Mouse (Mus musculus): ENCODE results near the gene Cmklr1. TPM values are rescaled to one million over a fixed set of nuclear protein-coding genes. Genes with fewer than 3 reads are reported as not detected.
A peak's percentile ranks its signal among the peaks of the same experiment; 100 is the strongest.

Cmklr1 gene
- polyA plus RNA-seq (2015; fragmentation: Nextera tagmentation; extraction: Ambion mirVana): 3.6 and 3.7 TPM in 2 replicates

- 0 out of 2 replicates have a peak, but pooled peaks have one; percentile 45 for ATAC-seq (ENCODE audit: low FRiP score, low read depth)
Observed at GRCm38 (mm10) chr5:113650035-113650865, at the start of gene Cmklr1. Cmklr1 (minus strand) TSS chr5:113650426.

GRCm38 (mm10) chr5:113694415-113694814, 44.2 kb upstream of the Cmklr1 start:
- Histone ChIP-seq H3K4me3 (no peak overlapping the region), H3K27me3 (no peaks in the 10 kb centered on the region), H3K36me3 (no peaks in the 10 kb centered on the region), H3K4me2 (replicated peaks) (peak overlapping the region; percentile 52), H3K27ac (peak overlapping the region; percentile 95; the same call in 1 of the 2 replicates), H3K9me3 (peaks cover 4% of the 10 kb centered on the region; the same call in 1 of the 2 replicates), H3K4me1 (peaks cover 34% of the 10 kb centered on the region), H3K9ac (no peak overlapping the region)
- peak; percentile 88 for ATAC-seq (ENCODE audit: low FRiP score, low read depth)
- 6% methylated on average over 5 of the region's 5 CpGs for WGBS

More at GRCm38 (mm10) chr5:113650035-113650865, at the start of gene Cmklr1:
- Histone ChIP-seq H3K4me1 (peaks cover 25% of the 10 kb centered on the region), H3K36me3 (no peaks in the 10 kb centered on the region), H3K27me3 (peaks cover 3% of the 10 kb centered on the region; the same call in 1 of the 2 replicates), H3K9me3 (no peaks in the 10 kb centered on the region), H3K4me2 (replicated peaks) (peak within 1 kb of the TSS; percentile 65), H3K4me3 (peak within 1 kb of the TSS; percentile 38), H3K27ac (peak within 1 kb of the TSS; percentile 48; the same call in 1 of the 2 replicates), H3K9ac (peak within 1 kb of the TSS; percentile 65)
- WGBS: 6% methylated on average over 30 of the region's 30 CpGs

- peak overlapping the region; percentile 52 for H3K4me2 ChIP-seq (replicated peaks)
- ATAC-seq (ENCODE audit: low FRiP score, low read depth): no peak
- 0 out of 2 replicates have a peak overlapping the region, but pooled peaks have one; percentile 8 for H3K9ac ChIP-seq
Observed at GRCm38 (mm10) chr5:113694000-113694399, 43.8 kb upstream of the Cmklr1 start.

DNA sequence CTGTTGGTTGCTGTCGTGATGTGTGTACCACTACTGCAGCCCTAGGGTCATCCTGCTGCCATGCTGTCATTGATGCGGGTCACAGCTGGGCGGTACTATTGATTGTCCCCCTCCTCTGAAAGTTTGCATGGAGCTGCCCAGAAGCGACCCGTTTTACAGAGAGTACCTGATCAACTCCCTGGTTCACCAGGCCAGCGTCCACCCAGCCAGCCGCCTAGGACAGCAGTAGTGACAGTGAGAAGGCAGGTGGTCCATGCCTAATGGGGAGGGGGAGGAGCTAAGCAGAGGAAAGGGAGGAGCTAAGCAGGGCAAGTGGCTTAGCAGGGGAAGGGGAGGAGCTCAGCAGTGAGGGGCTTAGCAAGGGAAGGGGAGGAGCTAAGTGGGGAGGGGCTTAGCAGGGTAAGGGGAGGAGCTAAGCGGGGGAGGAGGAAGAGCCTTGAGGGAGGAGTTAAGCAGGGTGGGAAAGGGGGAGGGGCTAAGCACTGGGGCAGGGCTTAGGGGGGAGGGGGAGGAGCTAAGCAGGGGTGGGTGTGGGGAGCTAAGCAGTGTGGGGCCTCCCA, 43.0 kb upstream of the Cmklr1 start:
- Histone ChIP-seq H3K9ac (no peak overlapping the region), H3K4me2 (replicated peaks) (no peak overlapping the region), H3K27me3 (no peaks in the 10 kb centered on the region), H3K4me1 (peaks cover 46% of the 10 kb centered on the region), H3K36me3 (no peaks in the 10 kb centered on the region), H3K9me3 (peaks cover 4% of the 10 kb centered on the region; the same call in 1 of the 2 replicates), H3K27ac (no peak overlapping the region), H3K4me3 (no peak overlapping the region)
- ATAC-seq (ENCODE audit: low FRiP score, low read depth): no peak
- WGBS: 93% methylated on average over 8 of the region's 8 CpGs

More at GRCm38 (mm10) chr5:113694000-113694399, 43.8 kb upstream of the Cmklr1 start:
- Histone ChIP-seq H3K27me3 (no peaks in the 10 kb centered on the region), H3K9me3 (peaks cover 4% of the 10 kb centered on the region; the same call in 1 of the 2 replicates), H3K4me3 (no peak overlapping the region), H3K27ac (peak overlapping the region; percentile 95), H3K4me1 (peaks cover 38% of the 10 kb centered on the region), H3K36me3 (no peaks in the 10 kb centered on the region)
- WGBS: 32% methylated on average over 4 of the region's 4 CpGs

- H3K27ac ChIP-seq: no peak overlapping the region
- no peak for ATAC-seq (ENCODE audit: low FRiP score, low read depth)
- no peak overlapping the region for H3K4me3 ChIP-seq
- no peaks in the 10 kb centered on the region for H3K36me3 ChIP-seq
- H3K4me2 ChIP-seq (replicated peaks): no peak overlapping the region
- no peak overlapping the region for H3K9ac ChIP-seq
- H3K9me3 ChIP-seq: peaks cover 4% of the 10 kb centered on the region; the same call in 1 of the 2 replicates
- peaks cover 39% of the 10 kb centered on the region for H3K4me1 ChIP-seq
- H3K27me3 ChIP-seq: no peaks in the 10 kb centered on the region
- WGBS: 93% methylated on average over 2 of the region's 2 CpGs
Observed at GRCm38 (mm10) chr5:113690866-113691265, 40.6 kb upstream of the Cmklr1 start.

GRCm38 (mm10) chr5:113690069-113690548, 39.9 kb upstream of the Cmklr1 start:
- no peak overlapping the region for H3K9ac ChIP-seq
- peaks cover 38% of the 10 kb centered on the region for H3K4me1 ChIP-seq
- no peaks in the 10 kb centered on the region for H3K36me3 ChIP-seq
- H3K9me3 ChIP-seq: peaks cover 4% of the 10 kb centered on the region; the same call in 1 of the 2 replicates
- no peaks in the 10 kb centered on the region for H3K27me3 ChIP-seq
- WGBS: 81% methylated on average over 15 of the region's 15 CpGs
- H3K4me3 ChIP-seq: no peak overlapping the region
- ATAC-seq (ENCODE audit: low FRiP score, low read depth): no peak
- H3K27ac ChIP-seq: no peak overlapping the region
- H3K4me2 ChIP-seq (replicated peaks): no peak overlapping the region

DNA sequence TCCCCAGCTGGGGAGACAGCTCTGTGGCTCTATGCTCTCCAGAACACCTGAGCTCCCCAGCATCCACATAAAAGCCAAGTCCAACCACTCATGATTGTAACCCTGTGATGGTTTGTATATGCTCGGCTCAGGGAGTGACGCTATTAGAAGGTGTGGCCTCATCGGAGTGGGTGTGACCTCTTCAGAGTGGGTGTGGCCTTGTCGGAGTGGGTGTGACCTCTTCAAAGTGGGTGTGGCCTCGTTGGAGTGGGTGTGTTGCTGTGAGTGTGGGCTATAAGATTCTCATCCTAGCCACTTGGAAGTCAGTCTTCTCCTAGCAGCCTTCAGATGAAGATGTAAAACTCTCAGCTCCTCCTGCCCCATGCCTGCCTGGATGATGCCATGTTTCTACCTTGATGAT, 37.3 kb upstream of the Cmklr1 start:
- 86% methylated on average over 5 of the region's 5 CpGs for WGBS
- Histone ChIP-seq H3K27ac (no peak overlapping the region), H3K36me3 (no peaks in the 10 kb centered on the region), H3K9ac (no peak overlapping the region), H3K9me3 (no peaks in the 10 kb centered on the region), H3K4me3 (no peak overlapping the region), H3K4me1 (peaks cover 22% of the 10 kb centered on the region), H3K27me3 (no peaks in the 10 kb centered on the region), H3K4me2 (replicated peaks) (no peak overlapping the region)
- no peak for ATAC-seq (ENCODE audit: low FRiP score, low read depth)

DNA sequence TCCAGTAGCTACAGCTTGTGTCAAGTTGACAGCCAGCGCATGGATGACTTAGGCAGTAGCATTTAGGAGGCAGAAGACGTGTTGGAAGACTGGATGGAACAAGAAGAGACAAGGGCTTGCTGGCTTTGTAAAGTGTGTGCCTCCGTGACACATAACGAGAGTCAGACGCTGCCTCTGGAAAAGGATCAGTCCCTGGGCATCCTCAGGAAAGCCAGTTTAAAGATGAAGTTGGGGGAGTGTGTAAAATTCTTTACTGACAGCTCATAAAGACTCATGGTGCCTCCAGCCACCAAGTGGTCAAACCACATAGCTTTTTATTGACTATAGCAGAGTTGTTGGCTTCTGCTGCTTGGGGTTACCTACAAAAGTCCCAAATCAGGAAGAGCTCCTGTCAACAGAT, 35.2 kb upstream of the Cmklr1 start:
- H3K36me3 ChIP-seq: no peaks in the 10 kb centered on the region
- H3K4me1 ChIP-seq: peaks cover 22% of the 10 kb centered on the region
- 32% methylated on average over 5 of the region's 5 CpGs for WGBS
- H3K4me2 ChIP-seq (replicated peaks): no peak overlapping the region
- H3K9ac ChIP-seq: no peak overlapping the region
- no peaks in the 10 kb centered on the region for H3K27me3 ChIP-seq
- H3K27ac ChIP-seq: no peak overlapping the region
- no peaks in the 10 kb centered on the region for H3K9me3 ChIP-seq
- H3K4me3 ChIP-seq: no peak overlapping the region
- no peak for ATAC-seq (ENCODE audit: low FRiP score, low read depth)

GRCm38 (mm10) chr5:113683246-113683645, 33.0 kb upstream of the Cmklr1 start:
- no peaks in the 10 kb centered on the region for H3K27me3 ChIP-seq
- H3K4me3 ChIP-seq: no peak overlapping the region
- no peak overlapping the region for H3K4me2 ChIP-seq (replicated peaks)
- no peak overlapping the region for H3K9ac ChIP-seq
- H3K4me1 ChIP-seq: peaks cover 10% of the 10 kb centered on the region
- no peaks in the 10 kb centered on the region for H3K9me3 ChIP-seq
- no peak overlapping the region for H3K27ac ChIP-seq
- WGBS: 69% methylated on average over 5 of the region's 5 CpGs
- no peaks in the 10 kb centered on the region for H3K36me3 ChIP-seq
- no peak for ATAC-seq (ENCODE audit: low FRiP score, low read depth)

GRCm38 (mm10) chr5:113682472-113682871, 32.2 kb upstream of the Cmklr1 start:
- no peak overlapping the region for H3K4me3 ChIP-seq
- no peaks in the 10 kb centered on the region for H3K36me3 ChIP-seq
- no peaks in the 10 kb centered on the region for H3K27me3 ChIP-seq
- WGBS: 71% methylated on average over 3 of the region's 3 CpGs
- no peak for ATAC-seq (ENCODE audit: low FRiP score, low read depth)
- no peak overlapping the region for H3K27ac ChIP-seq
- peaks cover 7% of the 10 kb centered on the region for H3K4me1 ChIP-seq
- H3K9me3 ChIP-seq: no peaks in the 10 kb centered on the region
- no peak overlapping the region for H3K4me2 ChIP-seq (replicated peaks)
- no peak overlapping the region for H3K9ac ChIP-seq

GRCm38 (mm10) chr5:113681219-113681618, 31.0 kb upstream of the Cmklr1 start:
- Histone ChIP-seq H3K4me1 (peaks cover 7% of the 10 kb centered on the region), H3K36me3 (no peaks in the 10 kb centered on the region), H3K4me3 (no peak overlapping the region), H3K27me3 (no peaks in the 10 kb centered on the region), H3K9me3 (no peaks in the 10 kb centered on the region), H3K4me2 (replicated peaks) (no peak overlapping the region), H3K9ac (no peak overlapping the region), H3K27ac (no peak overlapping the region)
- 62% methylated on average over 14 of the region's 14 CpGs for WGBS
- ATAC-seq (ENCODE audit: low FRiP score, low read depth): no peak

- Histone ChIP-seq H3K36me3 (no peaks in the 10 kb centered on the region), H3K9ac (no peak overlapping the region), H3K4me1 (no peaks in the 10 kb centered on the region), H3K9me3 (no peaks in the 10 kb centered on the region), H3K27ac (no peak overlapping the region), H3K27me3 (no peaks in the 10 kb centered on the region), H3K4me3 (no peak overlapping the region), H3K4me2 (replicated peaks) (no peak overlapping the region)
- WGBS: 83% methylated on average over 4 of the region's 4 CpGs
- no peak for ATAC-seq (ENCODE audit: low FRiP score, low read depth)
Observed at GRCm38 (mm10) chr5:113679509-113679908, 29.3 kb upstream of the Cmklr1 start.

All from limb, embryonic 13.5 days (tissue).